Mouse (Mus musculus) monocyte, adult 2 months (primary cell): ENCODE measurements around the gene Smagp.
"Not testable (repeated sequence)": the region's sequence is repeated elsewhere in the genome, so short reads cannot be mapped to it uniquely, and the experiment has no call there.

Experiments
- DNase-seq, 2 experiments: peaks; one replicate each; pipeline ENCODE4 v3.0.0; 2022; ENCODE audit warnings: low spot score in 2 of 2, low read depth in 1 of 2

Gene Smagp

GRCm38 (mm10) chr15:100627774-100628370 is 8.9 kb downstream of the Smagp start:
- no peak for DNase-seq

GRCm38 (mm10) chr15:100627287-100627686 is 9.5 kb downstream of the Smagp start:
- DNase-seq = no peak

- DNase-seq = no peak
These were observed 12.3 kb downstream of the Smagp start for GRCm38 (mm10) chr15:100624435-100624834.

GRCm38 (mm10) chr15:100623754-100624153 is 13.0 kb downstream of the Smagp start:
- DNase-seq = no peak

- DNase-seq = peak in 1 of 2 experiments; percentile 15
These were observed 14.6 kb downstream of the Smagp start for GRCm38 (mm10) chr15:100622164-100622563.

GRCm38 (mm10) chr15:100621671-100622070 is 15.1 kb downstream of the Smagp start:
- not testable (repeated sequence) for DNase-seq

- no peak for DNase-seq
These were observed 17.5 kb downstream of the Smagp start for GRCm38 (mm10) chr15:100619200-100619599.

- no peak for DNase-seq
These were observed 20.5 kb downstream of the Smagp start for GRCm38 (mm10) chr15:100616221-100616620.

- peak in 1 of 2 experiments; percentile 70 for DNase-seq
These were observed 20.9 kb downstream of the Smagp start for GRCm38 (mm10) chr15:100615825-100616220.

GRCm38 (mm10) chr15:100614996-100615824 is 21.5 kb downstream of the Smagp start, which contains the start of gene Dazap2:
Dazap2 (plus strand) TSS chr15:100615349.
- peak; percentile 93 to 97 for DNase-seq

GRCm38 (mm10) chr15:100614218-100614995 is 22.3 kb downstream of the Smagp start:
- DNase-seq = no peak

- peak in 1 of 2 experiments; percentile 55 for DNase-seq
These were observed 23.2 kb downstream of the Smagp start for GRCm38 (mm10) chr15:100613584-100613983.

GRCm38 (mm10) chr15:100612432-100612831 is 24.3 kb downstream of the Smagp start:
- DNase-seq = no peak

GRCm38 (mm10) chr15:100611951-100612350 is 24.8 kb downstream of the Smagp start:
- no peak for DNase-seq

GRCm38 (mm10) chr15:100606677-100607076 is 30.1 kb downstream of the Smagp start:
- not testable (repeated sequence) for DNase-seq

- DNase-seq = no peak
These were observed 35.1 kb downstream of the Smagp start for GRCm38 (mm10) chr15:100601669-100602068.

GRCm38 (mm10) chr15:100600696-100601272 is 36.0 kb downstream of the Smagp start:
- no peak for DNase-seq

- DNase-seq = peak in 1 of 2 experiments; percentile 51
These were observed 36.6 kb downstream of the Smagp start for GRCm38 (mm10) chr15:100600047-100600695.

GRCm38 (mm10) chr15:100599276-100600046 is 37.3 kb downstream of the Smagp start, which contains the start of gene Pou6f1:
Pou6f1 (minus strand) TSS chr15:100599984.
- no peak for DNase-seq

GRCm38 (mm10) chr15:100598883-100599275 is 37.9 kb downstream of the Smagp start:
- DNase-seq = peak in 1 of 2 experiments; percentile 19
